Mouse (Mus musculus) limb, embryonic 12.5 days (tissue): ENCODE measurements at regions not wholly inside any gene's neighbourhood (a gene's known extent, or its start where the extent isn't known, plus 50 kb on each side); places are given as distances from the start of the nearest gene placed in this dataset.

ENCODE experiments used
- ATAC-seq: fragments of 200-750 bp; cut with Nextera tagmentation; 2 replicates; pipeline ENCODE4 v1.8.0; 2017; ENCODE audit warnings: low read depth, moderate TSS enrichment; ENCODE audit not compliant: insufficient number of reproducible peaks, insufficient read depth, low FRiP score, low TSS enrichment
- H3K27ac ChIP-seq: fragments of 300-500 bp; sonication (generic); 2 replicates; pipeline ENCODE4 v1.5.1; 2016; ENCODE audit warnings: mild to moderate bottlenecking, moderate library complexity
- H3K27me3 ChIP-seq: fragments of 300-500 bp; sonication (generic); 2 replicates; pipeline ENCODE4 v1.6.1; 2016; ENCODE audit warnings: mild to moderate bottlenecking, moderate library complexity
- H3K36me3 ChIP-seq: fragments of 300-500 bp; sonication (generic); 2 replicates; pipeline ENCODE4 v1.6.1; 2016; ENCODE audit warnings: mild to moderate bottlenecking, moderate library complexity
- H3K4me1 ChIP-seq: fragments of 300-500 bp; sonication (generic); replicated peaks from 2 replicates; pipeline ENCODE4 v1.6.1; 2016
- H3K4me2 ChIP-seq: fragments of 300-500 bp; sonication (generic); 2 replicates; pipeline ENCODE4 v1.6.1; 2016; ENCODE audit warnings: mild to moderate bottlenecking, moderate library complexity
- H3K4me3 ChIP-seq: fragments of 300-500 bp; sonication (generic); replicated peaks from 2 replicates; pipeline ENCODE4 v1.5.1; 2016; ENCODE audit warnings: mild to moderate bottlenecking
- H3K9ac ChIP-seq: fragments of 300-500 bp; sonication (generic); replicated peaks from 2 replicates; pipeline ENCODE4 v1.6.1; 2016; ENCODE audit warnings: mild to moderate bottlenecking, moderate library complexity
- H3K9me3 ChIP-seq: fragments of 300-500 bp; sonication (generic); 2 replicates; pipeline ENCODE4 v1.6.1; 2016; ENCODE audit warnings: mild to moderate bottlenecking, moderate library complexity
- WGBS: fragments of 180-500 bp; shearing (Covaris S2); methylation state at CpG from one replicate; pipeline ENCODE4 v1.1.7; 2016; 5-methylcytosine and 5-hydroxymethylcytosine counted together

DNA sequence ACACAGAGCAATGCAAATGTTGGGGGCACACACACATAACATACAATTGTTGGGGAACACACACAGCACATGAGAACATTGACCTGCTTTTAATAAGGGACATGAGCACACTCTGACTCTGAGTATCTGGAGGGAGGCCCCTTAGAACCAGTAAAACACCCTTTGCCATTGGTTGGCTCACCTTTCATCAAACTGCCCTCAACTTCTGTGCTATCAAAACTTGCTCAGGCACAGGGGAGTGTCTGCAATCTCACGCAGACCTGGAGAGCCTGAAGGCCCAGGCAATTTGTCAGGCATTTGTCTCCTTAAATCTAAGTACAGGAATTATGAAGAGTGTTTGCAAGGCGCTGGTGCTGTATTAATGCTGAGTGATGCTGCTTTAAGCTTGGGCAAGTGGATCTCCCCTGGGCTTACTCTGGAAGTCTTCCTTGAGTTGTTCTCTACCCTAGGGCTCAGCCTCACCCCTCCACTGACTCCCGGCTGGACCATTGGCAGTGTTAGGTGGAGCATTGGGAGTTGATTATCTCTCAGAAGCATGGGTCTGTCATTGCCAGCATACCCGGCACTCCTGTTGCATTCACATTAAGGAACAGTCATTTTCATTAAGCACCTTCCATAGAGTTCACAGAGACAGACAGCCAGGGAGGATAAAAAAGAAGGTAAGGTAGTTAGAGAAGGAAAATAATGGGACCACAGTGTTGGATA, 235.7 kb upstream of the Runx1 start:
- no peaks in the 10 kb centered on the region for H3K27me3 ChIP-seq
- H3K9ac ChIP-seq = no peak overlapping the region
- WGBS = 73% methylated on average over 4 of the region's 4 CpGs
- no peak overlapping the region for H3K27ac ChIP-seq
- no peak overlapping the region for H3K4me2 ChIP-seq
- ATAC-seq = no peak
- H3K4me1 ChIP-seq = no peaks in the 10 kb centered on the region
- H3K9me3 ChIP-seq = no peaks in the 10 kb centered on the region
- H3K4me3 ChIP-seq = no peak overlapping the region
- no peaks in the 10 kb centered on the region for H3K36me3 ChIP-seq

- Histone ChIP-seq H3K36me3 (no peaks in the 10 kb centered on the region), H3K27ac (no peak overlapping the region), H3K27me3 (no peaks in the 10 kb centered on the region), H3K4me3 (no peak overlapping the region), H3K4me2 (no peak overlapping the region), H3K9me3 (no peaks in the 10 kb centered on the region), H3K4me1 (no peaks in the 10 kb centered on the region), H3K9ac (no peak overlapping the region)
- 72% methylated on average over 3 of the region's 3 CpGs for WGBS
- no peak for ATAC-seq
These were observed 230.3 kb upstream of the Runx1 start for GRCm38 (mm10) chr16:93056295-93056694.

DNA sequence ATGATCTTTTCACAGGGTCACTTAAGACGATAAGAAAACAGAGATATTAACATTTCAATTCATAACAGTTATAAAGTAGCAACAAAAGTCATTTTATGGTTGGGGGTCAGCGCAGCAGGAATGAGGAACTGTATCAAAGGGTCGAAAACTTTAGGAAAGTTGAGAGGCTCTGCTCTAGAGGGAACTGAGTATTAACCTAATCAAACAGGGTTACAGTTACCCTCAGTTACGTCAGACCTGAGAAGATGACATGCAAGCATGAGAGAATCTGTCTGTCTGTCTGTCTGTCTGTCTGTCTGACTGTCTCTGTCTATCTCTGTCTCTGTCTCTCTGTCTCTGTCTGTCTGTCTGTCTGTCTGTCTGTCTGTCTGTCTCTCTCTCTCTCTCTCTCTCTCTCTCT, 229.6 kb upstream of the Runx1 start:
- 81% methylated on average over 4 of the region's 4 CpGs for WGBS
- Histone ChIP-seq H3K4me3 (no peak overlapping the region), H3K4me1 (no peaks in the 10 kb centered on the region), H3K36me3 (no peaks in the 10 kb centered on the region), H3K27ac (no peak overlapping the region), H3K4me2 (no peak overlapping the region), H3K9me3 (no peaks in the 10 kb centered on the region), H3K9ac (no peak overlapping the region), H3K27me3 (no peaks in the 10 kb centered on the region)
- no peak for ATAC-seq

GRCm38 (mm10) chr16:93051233-93051632, 225.3 kb upstream of the Runx1 start:
- Histone ChIP-seq H3K9me3 (no peaks in the 10 kb centered on the region), H3K4me2 (no peak overlapping the region), H3K9ac (no peak overlapping the region), H3K36me3 (no peaks in the 10 kb centered on the region), H3K4me1 (0 out of 2 replicates have a peak, but pooled peaks cover 5% of the 10 kb centered on the region), H3K27me3 (no peaks in the 10 kb centered on the region), H3K4me3 (no peak overlapping the region), H3K27ac (no peak overlapping the region)
- 84% methylated on average over 6 of the region's 6 CpGs for WGBS
- ATAC-seq = no peak

DNA sequence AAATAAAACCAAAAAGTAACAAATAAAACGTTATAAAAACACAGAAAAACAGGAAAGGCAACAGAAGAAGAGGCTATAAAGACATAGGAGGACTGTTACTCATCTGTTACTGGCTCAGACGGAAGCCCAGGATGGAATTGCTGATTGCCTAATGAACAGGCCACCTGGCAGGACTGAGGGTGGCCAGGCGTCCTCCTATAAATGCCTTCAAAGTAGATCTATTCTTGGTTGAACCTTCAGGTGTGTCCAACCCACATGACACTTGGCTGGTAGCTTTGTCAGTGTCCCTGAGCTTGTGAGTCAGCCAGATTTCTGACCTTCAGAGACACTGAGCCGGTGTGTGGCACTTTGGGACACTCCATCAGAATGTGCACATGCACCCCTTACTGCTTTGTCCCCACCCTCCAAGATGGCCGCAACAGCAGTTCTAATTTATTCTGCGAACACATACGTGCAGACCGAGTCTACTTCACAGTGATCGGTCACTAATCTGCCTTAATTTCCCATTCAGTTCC, 222.5 kb upstream of the Runx1 start:
- Histone ChIP-seq H3K4me3 (no peak overlapping the region), H3K9ac (no peak overlapping the region), H3K27me3 (no peaks in the 10 kb centered on the region), H3K36me3 (no peaks in the 10 kb centered on the region), H3K27ac (no peak overlapping the region), H3K9me3 (no peaks in the 10 kb centered on the region), H3K4me1 (peaks cover 9% of the 10 kb centered on the region; the same call in 1 of the 2 replicates), H3K4me2 (no peak overlapping the region)
- no peak for ATAC-seq
- 70% methylated on average over 9 of the region's 9 CpGs for WGBS

- Histone ChIP-seq H3K36me3 (no peaks in the 10 kb centered on the region), H3K27me3 (no peaks in the 10 kb centered on the region), H3K9ac (no peak overlapping the region), H3K4me1 (peaks cover 18% of the 10 kb centered on the region), H3K27ac (no peak overlapping the region), H3K4me2 (no peak overlapping the region), H3K9me3 (no peaks in the 10 kb centered on the region), H3K4me3 (no peak overlapping the region)
- 80% methylated on average over 1 of the region's 1 CpGs for WGBS
- no peak for ATAC-seq
These were observed 221.6 kb upstream of the Runx1 start for GRCm38 (mm10) chr16:93047594-93047993.

DNA sequence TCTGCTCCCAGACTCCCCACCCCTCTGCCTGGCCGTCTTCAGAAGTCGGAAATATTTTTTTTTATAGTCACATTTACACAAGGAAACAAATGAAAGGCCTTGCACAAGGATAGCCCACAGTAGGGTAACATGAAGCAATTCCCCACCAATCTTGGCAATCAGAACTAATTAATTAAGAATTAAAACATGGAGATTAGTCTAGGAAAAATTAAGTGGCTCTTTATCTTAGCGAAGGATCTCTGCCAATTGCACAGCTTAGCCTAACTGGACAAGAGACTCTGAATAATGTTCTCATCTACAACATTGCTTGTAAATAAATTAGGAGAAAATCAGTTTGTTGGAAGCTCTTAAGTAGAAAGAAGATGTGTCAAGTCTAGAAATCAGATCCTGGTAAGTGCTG, 220.3 kb upstream of the Runx1 start:
- WGBS = 86% methylated on average over 3 of the region's 3 CpGs
- H3K9ac ChIP-seq = no peak overlapping the region
- no peaks in the 10 kb centered on the region for H3K27me3 ChIP-seq
- H3K4me2 ChIP-seq = no peak overlapping the region
- no peaks in the 10 kb centered on the region for H3K36me3 ChIP-seq
- no peaks in the 10 kb centered on the region for H3K9me3 ChIP-seq
- H3K4me1 ChIP-seq = peaks cover 21% of the 10 kb centered on the region
- no peak overlapping the region for H3K27ac ChIP-seq
- no peak for ATAC-seq
- H3K4me3 ChIP-seq = no peak overlapping the region

DNA sequence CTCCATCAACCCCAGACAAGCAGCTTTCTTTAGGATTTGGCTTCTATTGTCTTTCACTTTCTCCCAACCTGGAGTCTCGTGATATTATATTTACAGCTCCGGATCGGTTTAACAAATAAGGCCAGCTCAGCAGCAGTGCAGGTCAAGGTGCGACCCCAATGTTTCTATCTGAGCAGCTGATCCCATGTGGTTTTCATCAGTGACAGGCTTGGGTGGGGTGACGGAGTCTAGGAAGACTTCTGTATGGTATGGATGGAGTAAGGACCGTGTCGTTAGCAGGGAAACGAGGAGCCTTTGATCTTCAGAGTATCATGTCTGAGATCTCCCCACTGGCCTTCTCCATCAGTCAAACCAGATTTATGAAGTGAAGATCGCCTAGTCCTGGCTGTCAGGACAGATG, 217.4 kb upstream of the Runx1 start:
- Histone ChIP-seq H3K9me3 (no peaks in the 10 kb centered on the region), H3K27me3 (no peaks in the 10 kb centered on the region), H3K36me3 (no peaks in the 10 kb centered on the region), H3K9ac (no peak overlapping the region), H3K4me1 (peaks cover 20% of the 10 kb centered on the region), H3K4me3 (no peak overlapping the region), H3K4me2 (peak overlapping the region; percentile 24; the same call in 1 of the 2 replicates), H3K27ac (peak overlapping the region; percentile 5; the same call in 1 of the 2 replicates)
- ATAC-seq = no peak
- 18% methylated on average over 9 of the region's 9 CpGs for WGBS

DNA sequence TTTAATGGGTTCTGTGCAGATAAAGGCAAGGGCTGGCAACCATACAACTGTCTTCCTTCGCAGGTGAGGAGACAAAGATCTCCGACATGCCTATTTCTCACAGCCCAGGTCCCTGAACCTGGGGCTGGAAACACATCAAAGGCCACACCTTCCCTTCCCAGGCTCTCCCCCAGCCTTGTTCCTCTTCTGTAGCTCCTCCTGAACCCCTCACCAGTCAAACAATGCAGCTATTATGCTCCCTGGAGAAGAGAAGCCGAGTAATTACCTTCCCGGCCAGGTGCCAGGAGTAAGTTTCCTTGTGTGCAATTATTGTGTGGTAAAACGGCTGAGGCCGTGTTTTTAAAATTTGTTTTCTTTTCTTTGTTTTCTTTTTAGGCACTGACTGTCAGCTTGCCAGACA, 217.0 kb upstream of the Runx1 start:
- no peak for ATAC-seq
- 33% methylated on average over 6 of the region's 6 CpGs for WGBS
- Histone ChIP-seq H3K27ac (peak overlapping the region; percentile 5; the same call in 1 of the 2 replicates), H3K27me3 (no peaks in the 10 kb centered on the region), H3K36me3 (no peaks in the 10 kb centered on the region), H3K4me2 (peak overlapping the region; percentile 24; the same call in 1 of the 2 replicates), H3K4me3 (no peak overlapping the region), H3K9me3 (no peaks in the 10 kb centered on the region), H3K4me1 (peaks cover 16% of the 10 kb centered on the region), H3K9ac (no peak overlapping the region)

GRCm38 (mm10) chr16:93042491-93042890, 216.5 kb upstream of the Runx1 start:
- Histone ChIP-seq H3K36me3 (no peaks in the 10 kb centered on the region), H3K27ac (peak overlapping the region; percentile 5; the same call in 1 of the 2 replicates), H3K9ac (no peak overlapping the region), H3K9me3 (no peaks in the 10 kb centered on the region), H3K4me1 (peaks cover 16% of the 10 kb centered on the region), H3K4me2 (peak overlapping the region; percentile 24; the same call in 1 of the 2 replicates), H3K4me3 (no peak overlapping the region), H3K27me3 (no peaks in the 10 kb centered on the region)
- WGBS = 75% methylated on average over 10 of the region's 10 CpGs
- no peak for ATAC-seq

- ATAC-seq = no peak
- H3K27ac ChIP-seq = no peak overlapping the region
These were observed 215.9 kb upstream of the Runx1 start for GRCm38 (mm10) chr16:93041887-93042286.

GRCm38 (mm10) chr16:93041399-93041798, 215.4 kb upstream of the Runx1 start:
- ATAC-seq = no peak
- Histone ChIP-seq H3K4me1 (peaks cover 16% of the 10 kb centered on the region), H3K36me3 (no peaks in the 10 kb centered on the region), H3K9me3 (no peaks in the 10 kb centered on the region), H3K9ac (no peak overlapping the region), H3K27ac (no peak overlapping the region), H3K4me3 (no peak overlapping the region), H3K27me3 (no peaks in the 10 kb centered on the region), H3K4me2 (no peak overlapping the region)

More at GRCm38 (mm10) chr16:93041887-93042286, 215.9 kb upstream of the Runx1 start:
- Histone ChIP-seq H3K4me3 (no peak overlapping the region), H3K4me2 (no peak overlapping the region), H3K9ac (no peak overlapping the region), H3K9me3 (no peaks in the 10 kb centered on the region), H3K27me3 (no peaks in the 10 kb centered on the region), H3K4me1 (peaks cover 16% of the 10 kb centered on the region), H3K36me3 (no peaks in the 10 kb centered on the region)
- 94% methylated on average over 3 of the region's 3 CpGs for WGBS
